Mouse (Mus musculus) limb, embryonic 14.5 days (tissue): ENCODE measurements around the gene Polr2a. TPM values are rescaled to one million over a fixed set of nuclear protein-coding genes. Genes with fewer than 3 reads are reported as not detected.
"Not testable (repeated sequence)": the region's sequence is repeated elsewhere in the genome, so short reads cannot be mapped to it uniquely, and the experiment has no call there.

Experiments
- ATAC-seq: fragments of 200-750 bp; cut with Nextera tagmentation; 2 replicates; pipeline ENCODE4 v1.8.0; 2017; ENCODE audit warnings: low read depth, moderate number of reproducible peaks, moderate TSS enrichment; ENCODE audit not compliant: low FRiP score
- DNase-seq: peaks from one replicate; pipeline ENCODE4 v3.0.0-alpha.2; 2015; ENCODE audit warnings: low spot score
- H3K27ac ChIP-seq: fragments of 300-500 bp; sonication (generic); replicated peaks from 2 replicates; pipeline ENCODE4 v1.5.1; 2014; ENCODE audit warnings: low read depth, mild to moderate bottlenecking, low read length, moderate library complexity, mixed read lengths
- H3K27me3 ChIP-seq: fragments of 300-500 bp; sonication (generic); 2 replicates; pipeline ENCODE4 v1.6.1; 2014; ENCODE audit warnings: low read length, mixed read lengths; ENCODE audit not compliant: control insufficient read depth, insufficient read depth
- H3K36me3 ChIP-seq: fragments of 300-500 bp; sonication (generic); 2 replicates; pipeline ENCODE4 v1.6.1; 2014; ENCODE audit warnings: mild to moderate bottlenecking, low read length, moderate library complexity, mixed read lengths; ENCODE audit not compliant: control insufficient read depth, insufficient read depth
- H3K4me1 ChIP-seq: fragments of 300-500 bp; sonication (generic); 2 replicates; pipeline ENCODE4 v1.6.1; 2014; ENCODE audit warnings: antibody characterized with exemption, low read length, mixed read lengths; ENCODE audit not compliant: control insufficient read depth, insufficient read depth
- H3K4me2 ChIP-seq: fragments of 300-500 bp; sonication (generic); replicated peaks from 2 replicates; pipeline ENCODE4 v1.6.1; 2014; ENCODE audit warnings: low read depth, mild to moderate bottlenecking, low read length, moderate library complexity; ENCODE audit not compliant: severe bottlenecking
- H3K4me3 ChIP-seq: fragments of 300-500 bp; sonication (generic); replicated peaks from 2 replicates; pipeline ENCODE4 v1.5.1; 2014; ENCODE audit warnings: low read length
- H3K9ac ChIP-seq: fragments of 300-500 bp; sonication (generic); 2 replicates; pipeline ENCODE4 v1.6.1; 2014; ENCODE audit warnings: mild to moderate bottlenecking, low read depth, low read length, moderate library complexity; ENCODE audit not compliant: severe bottlenecking
- H3K9me3 ChIP-seq: fragments of 300-500 bp; sonication (generic); 2 replicates; pipeline ENCODE4 v1.6.1; 2016; ENCODE audit warnings: low read length; ENCODE audit not compliant: control insufficient read depth
- POLR2A ChIP-seq: fragments of 200-500 bp; IDR thresholded peaks from 2 replicates; pipeline ENCODE4 v1.8.0; 2012; ENCODE audit warnings: inconsistent platforms, mild to moderate bottlenecking, moderate library complexity, borderline replicate concordance; ENCODE audit not compliant: insufficient read depth, insufficient read length; ENCODE audit errors: extremely low read depth
- whole genome bisulfite sequencing: fragments of 180-500 bp; shearing (Covaris S2); extraction: QIAGEN DNeasy Blood & Tissue Kit; methylation state at CpG from one replicate; pipeline ENCODE4 v1.1.7; 2014; 5-methylcytosine and 5-hydroxymethylcytosine counted together
- polyA plus RNA-seq, 2 experiments: library from polyadenylated mRNA; depleted of rRNA in 1 of 2; stranded (reverse) in 1 of 2; unstranded in 1 of 2; fragments of >200 nt; fragmentation: Nextera tagmentation in 1 of 2; extraction: Ambion mirVana in 1 of 2; gene quantifications; 2 replicates each; pipeline versions ENCODE4 v1.2.1 to v1.2.3; 2012 to 2014

Polr2a gene
- polyA plus RNA-seq, 2 experiments: 40.7 to 76.6 TPM

DNA sequence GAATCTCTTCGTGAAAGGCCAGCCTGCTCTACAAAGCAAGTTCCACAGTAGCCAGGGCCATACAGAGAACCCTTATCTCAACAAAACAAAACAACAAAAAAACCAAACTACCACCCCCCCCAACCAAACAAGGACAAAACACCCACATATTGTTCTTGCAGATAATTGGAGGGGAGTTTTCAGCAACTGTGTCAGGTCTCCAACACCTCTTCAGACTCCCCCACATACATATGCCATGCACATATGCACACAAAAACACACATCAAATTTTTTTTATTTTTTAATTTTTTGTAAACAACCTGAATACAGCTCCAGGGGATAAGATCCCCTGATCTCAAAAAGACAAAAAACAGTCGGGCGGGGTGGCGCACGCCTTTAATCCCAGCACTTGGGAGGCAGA, 4.2 kb downstream of the Polr2a start:
- no peaks in the 10 kb centered on the region for H3K27me3 ChIP-seq
- no peak for DNase-seq
- no peak overlapping the region for H3K27ac ChIP-seq
- WGBS: 92% methylated on average over 5 of the region's 5 CpGs
- peaks cover 22% of the 10 kb centered on the region for H3K4me1 ChIP-seq
- H3K36me3 ChIP-seq: no peaks in the 10 kb centered on the region
- H3K4me3 ChIP-seq: no peak overlapping the region
- no peaks in the 10 kb centered on the region for H3K9me3 ChIP-seq
- ATAC-seq: no peak
- TF ChIP-seq POLR2A: no peak
- no peak overlapping the region for H3K9ac ChIP-seq
- H3K4me2 ChIP-seq: no peak overlapping the region

DNA sequence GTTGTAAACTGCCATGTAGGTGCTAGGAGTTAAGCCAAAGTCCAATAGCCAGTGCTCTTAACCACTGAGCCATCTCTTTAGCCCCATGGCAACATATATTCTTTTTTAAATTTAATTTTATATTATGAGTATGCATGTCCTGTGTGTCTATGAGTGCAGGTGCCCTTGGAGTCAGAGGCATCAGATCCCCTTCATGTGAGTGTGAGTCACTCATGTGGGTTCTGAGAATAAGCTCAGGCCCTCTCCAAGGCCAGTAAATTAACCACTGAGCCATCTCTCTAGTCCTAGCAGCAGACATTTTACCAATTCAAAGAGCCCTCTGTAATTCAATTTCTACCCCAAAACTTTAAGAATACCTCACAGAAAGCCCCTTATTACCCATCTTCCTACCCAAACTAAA, 5.8 kb downstream of the Polr2a start:
- no peak for TF ChIP-seq POLR2A
- no peaks in the 10 kb centered on the region for H3K9me3 ChIP-seq
- peaks cover 22% of the 10 kb centered on the region for H3K4me1 ChIP-seq

DNA sequence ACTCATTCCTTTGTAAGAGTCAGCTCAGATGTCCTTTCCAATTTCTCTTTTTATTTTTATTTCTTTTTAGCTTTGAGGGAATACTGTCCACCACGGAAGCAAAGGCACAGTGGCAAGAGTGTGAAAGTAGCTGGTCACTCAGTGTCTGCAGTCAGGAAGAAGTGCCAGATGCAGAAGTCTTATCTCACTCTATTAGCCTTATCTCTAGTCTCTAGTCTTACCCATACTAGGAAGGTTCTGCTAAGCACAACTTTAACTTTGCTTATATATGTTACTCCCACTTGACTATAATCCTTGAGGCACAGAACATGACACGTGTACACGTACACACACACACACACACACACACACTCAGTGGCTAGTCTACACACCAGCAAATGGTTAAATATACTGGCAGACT, 6.8 kb downstream of the Polr2a start:
- Histone ChIP-seq H3K4me3 (no peak overlapping the region), H3K4me1 (peaks cover 15% of the 10 kb centered on the region), H3K9me3 (no peaks in the 10 kb centered on the region), H3K36me3 (peaks cover 11% of the 10 kb centered on the region), H3K27me3 (no peaks in the 10 kb centered on the region), H3K27ac (no peak overlapping the region), H3K4me2 (no peak overlapping the region), H3K9ac (no peak overlapping the region; the same call in 1 of the 2 replicates)
- no peak for TF ChIP-seq POLR2A
- 75% methylated on average over 3 of the region's 3 CpGs for WGBS
- ATAC-seq (no peak), DNase-seq (no peak)

More for the DNA sequence above, 5.8 kb downstream of the Polr2a start:
- Histone ChIP-seq H3K27me3 (no peaks in the 10 kb centered on the region), H3K4me3 (no peak overlapping the region), H3K4me2 (no peak overlapping the region), H3K27ac (no peak overlapping the region), H3K36me3 (peaks cover 1% of the 10 kb centered on the region; the same call in 1 of the 2 replicates), H3K9ac (no peak overlapping the region)
- ATAC-seq (no peak), DNase-seq (no peak)

DNA sequence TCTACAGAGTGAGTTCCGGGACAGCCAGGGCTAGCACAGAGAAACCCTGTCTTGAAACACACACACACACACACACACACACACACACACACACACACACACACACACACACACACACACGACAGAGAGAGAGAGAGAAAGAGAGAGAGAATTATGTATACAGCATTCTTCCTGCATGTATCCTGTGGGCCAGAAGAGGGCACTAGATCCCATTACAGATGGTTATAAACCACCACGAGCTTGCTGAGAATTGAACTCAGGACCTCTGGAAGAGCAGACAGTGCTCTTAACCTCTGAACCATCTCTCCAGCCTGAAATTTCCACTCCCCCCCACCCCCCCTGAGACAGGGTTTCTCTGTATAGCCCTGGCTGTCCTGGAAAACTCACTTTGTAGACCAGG, 27.0 kb downstream of the Polr2a start:
- not testable (repeated sequence) for H3K9me3 ChIP-seq, H3K9ac ChIP-seq, DNase-seq, H3K4me3 ChIP-seq, H3K27ac ChIP-seq, H3K27me3 ChIP-seq, H3K4me2 ChIP-seq, ATAC-seq, H3K4me1 ChIP-seq
- WGBS: 81% methylated on average over 2 of the region's 3 CpGs
- H3K36me3 ChIP-seq: peaks cover 39% of the 10 kb centered on the region

DNA sequence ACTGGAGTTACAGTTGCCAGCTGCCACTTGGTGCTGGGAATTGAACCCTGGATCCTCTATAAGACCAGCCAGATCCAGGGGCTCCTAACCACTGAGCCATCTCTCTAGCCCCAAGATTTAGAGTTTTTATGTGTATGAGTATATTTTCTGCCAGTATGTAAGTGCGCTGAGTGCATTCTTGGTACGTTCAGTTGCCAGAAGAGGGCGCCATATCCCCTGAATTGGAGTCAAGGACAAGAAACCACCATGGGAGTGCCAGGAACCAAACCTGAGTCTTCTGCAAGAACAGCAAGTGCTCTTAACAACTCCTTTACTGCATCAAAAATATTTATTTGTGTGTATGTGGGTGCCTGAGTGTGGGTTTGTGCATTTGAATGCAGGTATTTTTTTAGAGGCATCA, 29.4 kb downstream of the Polr2a start:
- Histone ChIP-seq H3K4me3 (no peak overlapping the region), H3K9ac (no peak overlapping the region), H3K36me3 (peaks cover 15% of the 10 kb centered on the region), H3K4me1 (no peaks in the 10 kb centered on the region), H3K27ac (no peak overlapping the region), H3K4me2 (no peak overlapping the region), H3K27me3 (no peaks in the 10 kb centered on the region), H3K9me3 (no peaks in the 10 kb centered on the region)
- 23% methylated on average over 3 of the region's 3 CpGs for WGBS
- no peak for ATAC-seq
- no peak for DNase-seq
- no peak for TF ChIP-seq POLR2A

DNA sequence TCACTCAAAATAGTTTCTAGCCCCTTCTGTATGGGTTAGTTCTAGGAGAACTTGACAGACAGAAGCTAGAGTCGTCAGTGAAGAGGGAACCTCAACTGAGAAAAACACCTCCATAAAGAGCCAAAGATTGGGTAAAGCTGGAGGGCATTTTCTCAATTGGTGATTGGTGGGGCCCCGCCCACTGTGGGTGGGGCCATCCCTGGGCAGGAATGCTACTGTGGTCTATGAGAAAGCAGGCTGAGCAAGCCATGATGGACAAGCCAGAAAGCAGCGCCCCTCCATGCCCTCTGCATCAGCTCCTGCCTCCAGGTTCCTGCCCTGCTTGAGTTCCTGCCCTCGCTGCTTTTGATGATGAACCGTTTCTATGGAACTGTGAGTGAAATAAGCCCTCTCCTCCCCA, 32.5 kb downstream of the Polr2a start:
- DNase-seq (no peak), ATAC-seq (no peak)
- no peaks in the 10 kb centered on the region for H3K4me1 ChIP-seq

More for the DNA sequence above, 32.5 kb downstream of the Polr2a start:
- H3K9me3 ChIP-seq: no peaks in the 10 kb centered on the region
- H3K4me2 ChIP-seq: no peak overlapping the region
- no peaks in the 10 kb centered on the region for H3K36me3 ChIP-seq
- no peak overlapping the region for H3K4me3 ChIP-seq
- WGBS: 30% methylated on average over 5 of the region's 5 CpGs
- H3K27me3 ChIP-seq: no peaks in the 10 kb centered on the region
- no peak for TF ChIP-seq POLR2A
- H3K9ac ChIP-seq: no peak overlapping the region
- H3K27ac ChIP-seq: no peak overlapping the region
